Mouse (Mus musculus): ENCODE measurements around the gene Tchp. TPM values are rescaled to one million over a fixed set of nuclear protein-coding genes. Genes with fewer than 3 reads are reported as not detected.

Gene Tchp
- total RNA-seq, 1 experiment from 2014 or later: 17.9 TPM

- ATAC-seq (ENCODE audit: extremely low read depth, insufficient number of reproducible peaks, low FRiP score, poor library complexity, severe bottlenecking): no peak
These were observed 59.1 kb downstream of the Tchp start for GRCm38 (mm10) chr5:114766686-114767085.

- ATAC-seq (ENCODE audit: extremely low read depth, insufficient number of reproducible peaks, low FRiP score, poor library complexity, severe bottlenecking): no peak
These were observed 59.6 kb downstream of the Tchp start for GRCm38 (mm10) chr5:114767185-114767584.

GRCm38 (mm10) chr5:114769786-114770185 lies 62.2 kb downstream of the Tchp start:
- no peak for ATAC-seq (ENCODE audit: extremely low read depth, insufficient number of reproducible peaks, low FRiP score, poor library complexity, severe bottlenecking)

- no peak for ATAC-seq (ENCODE audit: extremely low read depth, insufficient number of reproducible peaks, low FRiP score, poor library complexity, severe bottlenecking)
These were observed 64.2 kb downstream of the Tchp start for GRCm38 (mm10) chr5:114771796-114772195.

Other genes starting within 250 kb of the Tchp start
- 0.37 and 1.5 TPM in 2 replicates for gene Fam222a, start 139.7 kb upstream of the Tchp start, total RNA-seq (2017)
- 0.12 and 0.25 TPM in 2 replicates for gene Trpv4, start 49.3 kb upstream of the Tchp start, total RNA-seq (2017)
- gene Gltp, start 16.8 kb upstream of the Tchp start, total RNA-seq (2017): 43.3 and 46.4 TPM in 2 replicates
- 309 and 325 TPM in 2 replicates for gene Ankrd13a, start 66.9 kb downstream of the Tchp start, total RNA-seq (2017)
- gene Git2, start 67.8 kb downstream of the Tchp start, total RNA-seq (2017): 214 and 229 TPM in 2 replicates
- gene 1500011B03Rik, start 115.7 kb downstream of the Tchp start, total RNA-seq (2017): 29.0 and 41.8 TPM in 2 replicates
- gene 4930519G04Rik, start 145.9 kb downstream of the Tchp start, total RNA-seq (2017): 1.1 and 3.1 TPM in 2 replicates
- 0.23 TPM in 1 of 2 replicates, not detected in the other for gene Gm9936, start 150.9 kb downstream of the Tchp start, total RNA-seq (2017)
- gene Oasl2, start 189.2 kb downstream of the Tchp start, total RNA-seq (2017): 336 and 355 TPM in 2 replicates
- gene Oasl1, start 215.5 kb downstream of the Tchp start, total RNA-seq (2017): 37.8 and 41.7 TPM in 2 replicates
- gene 2210016L21Rik, start 234.4 kb downstream of the Tchp start, total RNA-seq (2017): 15.6 and 15.8 TPM in 2 replicates